Mouse (Mus musculus): Measurements from ENCODE around the gene Rgs16. TPM values are rescaled to one million over a fixed set of nuclear protein-coding genes. Genes with fewer than 3 reads are reported as not detected.

The Rgs16 gene
- polyA plus RNA-seq, 1 experiment from 2014 or later = 1.5 TPM

DNA sequence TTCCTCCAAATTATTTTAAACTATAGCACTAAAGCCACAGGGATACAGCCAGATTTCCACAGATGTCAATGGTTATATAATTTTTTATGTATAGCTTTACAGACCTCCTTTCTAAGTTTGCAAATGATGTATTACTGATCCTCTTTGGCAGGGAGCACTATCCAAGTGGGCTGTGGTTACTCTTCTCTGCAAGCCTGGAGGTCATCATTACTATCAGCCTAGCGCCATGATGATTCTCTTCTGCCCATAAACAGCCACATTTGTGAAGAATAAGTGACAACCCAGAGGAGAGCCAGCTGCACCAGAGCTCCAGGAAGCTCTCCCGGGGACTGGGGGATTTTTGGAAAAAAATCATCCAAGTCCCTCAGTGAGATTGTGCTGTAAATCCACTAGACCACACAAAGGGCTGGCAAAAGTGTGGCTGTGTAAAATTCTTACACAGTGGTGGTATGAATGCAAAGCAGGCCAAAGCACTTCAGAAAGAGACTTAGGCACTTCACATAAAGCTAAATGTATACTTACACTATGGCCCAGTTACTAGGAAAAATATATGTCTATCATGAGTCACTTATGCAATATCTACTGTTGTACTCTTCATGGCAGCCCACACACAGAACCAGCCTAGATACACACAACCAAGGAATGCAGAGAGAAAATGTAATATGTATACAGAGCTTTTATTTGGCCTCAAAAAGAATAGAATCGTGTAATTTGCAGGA, 28.4 kb upstream of the Rgs16 start:
- no peak overlapping the region for H3K27ac ChIP-seq (ENCODE audit: low read depth, low read length)
- 74% methylated on average over 3 of the region's 3 CpGs for WGBS
- H3K36me3 ChIP-seq (ENCODE audit: control insufficient read depth, insufficient read depth, low read length) = no peaks in the 10 kb centered on the region
- H3K9me3 ChIP-seq (ENCODE audit: control insufficient read depth, low read length) = no peaks in the 10 kb centered on the region
- no peaks in the 10 kb centered on the region for H3K27me3 ChIP-seq (ENCODE audit: control insufficient read depth, insufficient read depth, low read length)
- ATAC-seq (ENCODE audit: low FRiP score, low TSS enrichment) = no peak
- no peak overlapping the region for H3K4me2 ChIP-seq (replicated peaks; ENCODE audit: low read depth, low read length)
- no peak overlapping the region for H3K4me3 ChIP-seq (ENCODE audit: low read length)
- H3K4me1 ChIP-seq (ENCODE audit: control insufficient read depth, insufficient read depth, low read length) = peaks cover 8% of the 10 kb centered on the region; the same call in 1 of the 2 replicates
- no peak overlapping the region for H3K9ac ChIP-seq (ENCODE audit: low read depth, low read length)

DNA sequence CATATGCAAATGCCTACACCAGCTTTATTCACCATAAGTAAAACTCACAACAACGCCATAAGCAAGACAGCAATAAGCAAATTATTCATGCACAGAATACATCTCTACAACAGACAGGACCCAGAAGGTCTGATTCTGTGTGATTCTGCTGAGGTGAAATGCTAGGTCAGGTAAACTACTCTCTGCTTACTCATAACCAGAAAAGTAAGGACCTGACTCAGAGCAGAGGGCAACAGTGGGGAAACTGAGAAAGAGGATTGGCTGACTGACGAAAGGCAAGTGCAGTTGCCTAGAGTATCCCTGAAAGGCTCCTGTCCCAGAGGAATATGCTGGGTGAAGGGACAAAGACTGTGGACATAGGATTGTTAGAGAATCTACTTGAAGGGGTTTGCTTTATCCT, 27.5 kb upstream of the Rgs16 start:
- Histone ChIP-seq H3K9me3 (ENCODE audit: control insufficient read depth, low read length) (no peaks in the 10 kb centered on the region), H3K36me3 (ENCODE audit: control insufficient read depth, insufficient read depth, low read length) (no peaks in the 10 kb centered on the region), H3K9ac (ENCODE audit: low read depth, low read length) (no peak overlapping the region), H3K27me3 (ENCODE audit: control insufficient read depth, insufficient read depth, low read length) (no peaks in the 10 kb centered on the region), H3K4me2 (replicated peaks; ENCODE audit: low read depth, low read length) (no peak overlapping the region), H3K4me1 (ENCODE audit: control insufficient read depth, insufficient read depth, low read length) (peaks cover 8% of the 10 kb centered on the region; the same call in 1 of the 2 replicates), H3K4me3 (ENCODE audit: low read length) (no peak overlapping the region), H3K27ac (ENCODE audit: low read depth, low read length) (no peak overlapping the region)
- ATAC-seq (ENCODE audit: low FRiP score, low TSS enrichment) = no peak
- WGBS = 92% methylated on average over 2 of the region's 2 CpGs

DNA sequence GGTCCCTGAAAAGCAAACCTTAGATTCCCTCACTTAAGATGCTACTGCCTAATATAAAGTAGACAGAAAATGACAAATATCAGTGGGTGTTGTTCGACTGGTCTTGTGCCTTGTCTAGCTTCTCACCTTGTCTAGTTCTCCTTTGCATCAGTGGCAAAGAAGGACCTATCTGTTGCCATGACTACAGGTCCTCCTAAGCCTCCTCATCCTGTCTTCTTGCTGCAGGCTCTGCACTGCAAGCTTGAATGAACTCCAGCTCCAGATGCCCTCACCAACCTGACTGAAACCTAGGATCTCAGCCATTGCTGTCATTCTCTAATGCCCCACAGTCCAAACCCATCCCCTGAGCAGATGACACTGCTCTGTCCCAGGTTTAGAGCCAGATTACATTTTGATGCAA, 22.2 kb upstream of the Rgs16 start:
- H3K4me3 ChIP-seq (ENCODE audit: low read length) = no peak overlapping the region
- H3K27me3 ChIP-seq (ENCODE audit: control insufficient read depth, insufficient read depth, low read length) = no peaks in the 10 kb centered on the region
- H3K9me3 ChIP-seq (ENCODE audit: control insufficient read depth, low read length) = no peaks in the 10 kb centered on the region
- H3K4me2 ChIP-seq (replicated peaks; ENCODE audit: low read depth, low read length) = no peak overlapping the region
- ATAC-seq (ENCODE audit: low FRiP score, low TSS enrichment) = no peak
- no peak overlapping the region for H3K9ac ChIP-seq (ENCODE audit: low read depth, low read length)
- no peaks in the 10 kb centered on the region for H3K36me3 ChIP-seq (ENCODE audit: control insufficient read depth, insufficient read depth, low read length)
- WGBS = 89% methylated on average over 1 of the region's 1 CpGs
- no peak overlapping the region for H3K27ac ChIP-seq (ENCODE audit: low read depth, low read length)
- H3K4me1 ChIP-seq (ENCODE audit: control insufficient read depth, insufficient read depth, low read length) = no peaks in the 10 kb centered on the region

DNA sequence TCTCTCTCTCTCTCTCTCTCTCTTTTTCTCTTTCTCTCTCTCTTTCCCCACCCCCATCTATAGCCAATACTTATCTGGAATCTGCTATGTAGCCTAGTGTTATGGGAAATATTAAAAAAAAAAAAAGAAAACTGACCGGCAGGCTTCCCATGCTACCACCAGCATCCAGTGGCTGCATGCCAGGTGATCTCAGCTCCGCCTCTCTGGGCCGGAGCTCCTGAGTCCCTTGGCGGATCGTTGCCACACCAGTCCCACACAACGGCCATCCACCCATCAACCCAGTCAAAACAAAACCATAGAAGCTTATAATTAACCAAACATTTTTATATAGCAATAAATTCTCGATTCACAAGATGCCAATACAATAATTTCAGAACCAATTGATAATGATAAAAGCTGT, 19.2 kb upstream of the Rgs16 start:
- Histone ChIP-seq H3K4me3 (ENCODE audit: low read length) (no peak overlapping the region), H3K27me3 (ENCODE audit: control insufficient read depth, insufficient read depth, low read length) (no peaks in the 10 kb centered on the region), H3K9me3 (ENCODE audit: control insufficient read depth, low read length) (no peaks in the 10 kb centered on the region), H3K36me3 (ENCODE audit: control insufficient read depth, insufficient read depth, low read length) (no peaks in the 10 kb centered on the region), H3K4me1 (ENCODE audit: control insufficient read depth, insufficient read depth, low read length) (no peaks in the 10 kb centered on the region), H3K27ac (ENCODE audit: low read depth, low read length) (no peak overlapping the region), H3K4me2 (replicated peaks; ENCODE audit: low read depth, low read length) (no peak overlapping the region), H3K9ac (ENCODE audit: low read depth, low read length) (no peak overlapping the region)
- no peak for ATAC-seq (ENCODE audit: low FRiP score, low TSS enrichment)
- WGBS = 87% methylated on average over 7 of the region's 7 CpGs

DNA sequence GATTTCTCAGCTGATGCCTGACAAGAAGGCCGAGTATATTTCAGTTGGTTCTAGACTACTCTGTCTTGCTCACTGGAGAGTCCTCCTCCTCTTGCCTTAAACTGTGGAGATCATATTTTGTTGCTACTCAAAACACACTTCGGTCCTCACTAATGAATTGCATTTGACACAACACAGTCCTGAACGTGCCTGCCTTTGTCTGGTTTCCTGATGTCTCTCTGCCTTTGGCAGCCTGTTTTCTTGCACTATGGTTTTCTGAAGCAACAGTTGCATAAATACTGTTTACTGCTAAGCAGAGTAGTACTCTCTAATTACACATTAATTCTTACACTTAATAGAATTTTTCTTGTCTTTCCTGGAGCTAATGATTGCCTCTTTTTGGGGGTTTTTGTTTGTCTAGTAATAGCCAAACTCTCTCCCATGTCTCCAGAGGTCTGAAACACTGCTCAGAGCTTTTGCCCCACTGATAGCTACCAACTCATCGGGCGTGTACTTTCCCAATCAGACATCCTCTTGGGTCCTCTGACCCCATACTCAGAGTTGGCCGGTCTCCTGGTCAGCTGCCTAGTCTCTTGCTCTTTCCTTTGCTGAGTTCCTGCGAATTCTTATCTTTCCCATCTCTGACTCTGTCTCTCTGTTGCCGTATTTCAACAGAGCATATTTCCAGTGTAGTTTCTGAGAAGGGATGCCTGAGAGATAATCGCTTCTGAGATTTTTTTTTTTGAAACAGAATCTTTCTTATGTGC, 18.4 kb upstream of the Rgs16 start:
- WGBS = 79% methylated on average over 9 of the region's 9 CpGs
- ATAC-seq (ENCODE audit: low FRiP score, low TSS enrichment) = no peak

DNA sequence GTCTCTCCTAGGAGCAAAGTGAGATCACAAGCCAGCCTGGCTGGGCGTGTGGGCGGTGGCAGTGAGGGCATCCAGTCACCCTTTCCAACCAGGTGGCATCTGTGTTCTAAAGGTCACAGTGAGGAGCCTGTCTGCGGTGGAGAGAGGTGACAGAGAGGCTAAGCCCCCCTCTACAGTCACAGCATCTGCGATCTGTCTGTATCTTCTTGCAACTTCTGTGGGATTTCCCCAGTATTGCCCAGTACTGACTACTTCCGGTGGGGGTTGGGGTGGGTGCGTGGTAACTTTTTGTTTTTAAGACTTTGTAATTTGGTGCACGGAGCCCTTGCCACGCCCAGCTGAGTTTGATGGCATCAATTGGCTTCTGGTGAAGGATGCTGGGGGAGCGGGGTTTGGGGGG, 16.7 kb upstream of the Rgs16 start:
- H3K27me3 ChIP-seq (ENCODE audit: control insufficient read depth, insufficient read depth, low read length) = no peaks in the 10 kb centered on the region
- H3K4me1 ChIP-seq (ENCODE audit: control insufficient read depth, insufficient read depth, low read length) = no peaks in the 10 kb centered on the region
- H3K4me3 ChIP-seq (ENCODE audit: low read length) = no peak overlapping the region
- WGBS = 61% methylated on average over 9 of the region's 9 CpGs
- no peak overlapping the region for H3K9ac ChIP-seq (ENCODE audit: low read depth, low read length)
- H3K27ac ChIP-seq (ENCODE audit: low read depth, low read length) = no peak overlapping the region
- H3K4me2 ChIP-seq (replicated peaks; ENCODE audit: low read depth, low read length) = no peak overlapping the region
- no peak for ATAC-seq (ENCODE audit: low FRiP score, low TSS enrichment)
- no peaks in the 10 kb centered on the region for H3K9me3 ChIP-seq (ENCODE audit: control insufficient read depth, low read length)
- H3K36me3 ChIP-seq (ENCODE audit: control insufficient read depth, insufficient read depth, low read length) = no peaks in the 10 kb centered on the region

More for the DNA sequence above, 18.4 kb upstream of the Rgs16 start:
- no peak overlapping the region for H3K4me3 ChIP-seq (ENCODE audit: low read length)
- no peaks in the 10 kb centered on the region for H3K9me3 ChIP-seq (ENCODE audit: control insufficient read depth, low read length)
- H3K36me3 ChIP-seq (ENCODE audit: control insufficient read depth, insufficient read depth, low read length) = no peaks in the 10 kb centered on the region
- no peaks in the 10 kb centered on the region for H3K27me3 ChIP-seq (ENCODE audit: control insufficient read depth, insufficient read depth, low read length)
- H3K4me1 ChIP-seq (ENCODE audit: control insufficient read depth, insufficient read depth, low read length) = no peaks in the 10 kb centered on the region
- H3K27ac ChIP-seq (ENCODE audit: low read depth, low read length) = no peak overlapping the region
- H3K9ac ChIP-seq (ENCODE audit: low read depth, low read length) = no peak overlapping the region
- no peak overlapping the region for H3K4me2 ChIP-seq (replicated peaks; ENCODE audit: low read depth, low read length)

DNA sequence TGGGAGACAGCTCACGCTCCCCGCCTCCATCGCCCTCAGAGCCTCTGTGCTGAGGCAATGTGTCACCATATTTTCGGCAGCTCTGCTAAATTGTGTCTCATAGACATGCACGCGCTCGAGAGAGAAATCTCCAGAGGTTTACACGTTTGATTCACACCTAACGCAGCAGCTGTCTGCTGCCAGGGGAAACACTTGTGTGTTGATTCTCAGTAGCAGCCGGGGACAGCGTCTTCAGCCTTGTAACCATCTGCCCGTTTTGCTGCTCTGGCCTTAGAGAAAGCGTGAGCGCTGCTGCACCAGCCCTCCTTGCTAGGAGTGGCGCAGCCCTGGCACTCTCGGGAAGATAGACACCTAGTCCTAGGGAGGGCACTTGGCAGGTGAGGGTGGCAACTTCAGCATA, 13.5 kb upstream of the Rgs16 start:
- Histone ChIP-seq H3K9me3 (ENCODE audit: control insufficient read depth, low read length) (no peaks in the 10 kb centered on the region), H3K4me3 (ENCODE audit: low read length) (no peak overlapping the region), H3K27me3 (ENCODE audit: control insufficient read depth, insufficient read depth, low read length) (no peaks in the 10 kb centered on the region), H3K36me3 (ENCODE audit: control insufficient read depth, insufficient read depth, low read length) (no peaks in the 10 kb centered on the region), H3K4me1 (ENCODE audit: control insufficient read depth, insufficient read depth, low read length) (peaks cover 4% of the 10 kb centered on the region; the same call in 1 of the 2 replicates), H3K9ac (ENCODE audit: low read depth, low read length) (no peak overlapping the region), H3K4me2 (replicated peaks; ENCODE audit: low read depth, low read length) (no peak overlapping the region), H3K27ac (ENCODE audit: low read depth, low read length) (no peak overlapping the region)
- no peak for ATAC-seq (ENCODE audit: low FRiP score, low TSS enrichment)
- WGBS = 84% methylated on average over 16 of the region's 16 CpGs

DNA sequence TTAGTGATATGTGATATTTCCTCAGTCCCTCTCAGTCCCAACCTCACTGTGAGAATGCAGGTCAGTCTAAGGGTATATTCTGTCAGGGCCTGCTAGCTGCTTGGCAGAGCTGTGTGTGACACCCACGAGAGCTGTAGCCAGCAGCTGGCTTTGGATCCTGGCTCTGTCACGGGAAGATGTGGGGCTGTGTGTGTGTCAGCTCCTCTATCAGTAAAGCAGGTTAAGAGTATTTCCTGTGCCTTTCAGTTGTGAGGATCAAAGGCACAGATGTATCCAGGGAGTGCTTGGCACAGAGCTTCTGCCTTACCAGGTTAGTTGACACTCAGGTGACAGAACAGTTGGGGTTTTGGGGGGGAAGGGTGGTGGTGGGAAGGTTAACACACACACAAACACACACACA, 10.3 kb upstream of the Rgs16 start:
- Histone ChIP-seq H3K36me3 (ENCODE audit: control insufficient read depth, insufficient read depth, low read length) (no peaks in the 10 kb centered on the region), H3K4me1 (ENCODE audit: control insufficient read depth, insufficient read depth, low read length) (peaks cover 4% of the 10 kb centered on the region; the same call in 1 of the 2 replicates), H3K27me3 (ENCODE audit: control insufficient read depth, insufficient read depth, low read length) (no peaks in the 10 kb centered on the region), H3K4me2 (replicated peaks; ENCODE audit: low read depth, low read length) (no peak overlapping the region), H3K9me3 (ENCODE audit: control insufficient read depth, low read length) (no peaks in the 10 kb centered on the region), H3K27ac (ENCODE audit: low read depth, low read length) (no peak overlapping the region), H3K9ac (ENCODE audit: low read depth, low read length) (no peak overlapping the region), H3K4me3 (ENCODE audit: low read length) (no peak overlapping the region)
- ATAC-seq (ENCODE audit: low FRiP score, low TSS enrichment) = no peak
- 57% methylated on average over 2 of the region's 2 CpGs for WGBS

DNA sequence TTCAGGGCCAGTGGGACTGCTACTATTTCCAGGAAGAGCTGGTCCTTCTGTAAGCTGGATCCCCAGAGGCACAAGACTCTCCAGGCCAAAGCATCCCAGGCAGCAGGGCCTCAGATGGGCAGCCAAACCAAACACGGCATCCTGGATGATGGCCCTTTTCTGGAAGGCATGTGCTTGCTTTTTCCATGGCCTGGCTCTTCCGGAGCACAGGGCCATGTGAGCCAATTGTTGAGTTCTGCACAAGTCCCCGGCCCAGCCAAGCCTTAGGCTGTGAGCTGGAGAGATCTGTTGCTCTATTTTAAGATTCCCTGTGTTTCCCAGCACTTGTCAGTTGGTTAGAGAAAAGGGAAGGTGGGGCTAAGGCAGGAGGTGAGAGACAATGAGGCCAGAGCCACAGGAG, 9.5 kb upstream of the Rgs16 start:
- Histone ChIP-seq H3K9ac (ENCODE audit: low read depth, low read length) (no peak overlapping the region), H3K36me3 (ENCODE audit: control insufficient read depth, insufficient read depth, low read length) (no peaks in the 10 kb centered on the region), H3K4me2 (replicated peaks; ENCODE audit: low read depth, low read length) (no peak overlapping the region), H3K4me1 (ENCODE audit: control insufficient read depth, insufficient read depth, low read length) (peaks cover 4% of the 10 kb centered on the region; the same call in 1 of the 2 replicates), H3K4me3 (ENCODE audit: low read length) (no peak overlapping the region), H3K27ac (ENCODE audit: low read depth, low read length) (no peak overlapping the region), H3K27me3 (ENCODE audit: control insufficient read depth, insufficient read depth, low read length) (no peaks in the 10 kb centered on the region), H3K9me3 (ENCODE audit: control insufficient read depth, low read length) (no peaks in the 10 kb centered on the region)
- WGBS = 65% methylated on average over 3 of the region's 3 CpGs
- no peak for ATAC-seq (ENCODE audit: low FRiP score, low TSS enrichment)

Measured in kidney, embryonic 14.5 days (tissue).